Mouse (Mus musculus): ENCODE measurements around the gene Camk1d. TPM values are rescaled to one million over a fixed set of nuclear protein-coding genes. Genes with fewer than 3 reads are reported as not detected.
A peak's percentile ranks its signal among the peaks of the same experiment; 100 is the strongest.

The Camk1d gene
- polyA plus RNA-seq, 1 experiment from 2014 or later: 8.8 TPM

DNA sequence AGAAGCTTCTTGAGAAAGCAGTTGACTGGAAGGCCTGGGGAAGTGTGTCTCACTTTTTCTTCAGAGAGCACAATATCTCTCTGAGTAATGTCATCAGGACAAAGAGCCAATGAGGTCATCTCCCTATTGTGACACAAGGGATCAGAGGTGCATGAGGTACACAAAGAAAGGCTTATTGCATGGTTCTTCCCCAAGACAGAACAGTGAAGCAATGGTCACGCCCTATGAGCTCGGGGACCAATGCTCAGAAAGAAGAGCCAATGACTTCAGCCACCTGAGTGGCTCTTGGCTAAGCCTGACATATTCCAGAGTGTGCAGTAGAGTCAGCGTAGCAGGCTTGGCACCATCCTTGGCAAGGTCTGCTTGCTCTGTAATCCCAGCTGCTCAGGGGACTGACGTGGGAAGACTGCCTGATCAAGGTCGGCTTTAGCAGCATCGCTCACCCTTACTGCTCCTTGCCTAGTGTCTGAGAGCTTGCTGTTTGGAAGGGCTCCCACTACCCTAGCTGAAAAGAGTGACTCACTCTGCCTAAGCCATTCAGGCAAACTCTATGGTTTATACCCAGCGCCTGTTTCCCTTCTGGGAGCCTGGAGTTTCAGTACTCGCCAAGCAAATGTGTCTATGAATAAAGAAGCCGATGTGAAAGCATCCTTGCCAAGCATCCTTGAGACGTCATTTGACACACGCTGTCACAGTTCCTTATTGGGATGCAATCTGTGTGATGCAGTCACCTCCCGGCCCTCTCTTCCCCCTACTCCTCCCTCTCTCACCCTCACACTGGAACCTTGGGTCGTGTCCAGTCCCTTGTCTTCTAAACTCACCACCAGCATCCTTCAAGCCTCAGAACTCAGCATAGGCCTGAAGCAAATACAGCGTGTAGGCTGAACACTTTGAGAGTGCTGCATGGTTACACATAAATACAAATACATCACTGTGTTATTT lies 77.2 kb downstream of the Camk1d start:
- Histone ChIP-seq H3K36me3 (ENCODE audit: inconsistent target) (no peaks in the 10 kb centered on the region), H3K79me2 (ENCODE audit: inconsistent target) (peaks cover 29% of the 10 kb centered on the region; the same call in 1 of the 2 replicates), H3K27ac (no peak overlapping the region), H3K4me3 (ENCODE audit: inconsistent target) (no peak overlapping the region)
- 94% methylated on average over 14 of the region's 14 CpGs for WGBS (ENCODE audit: missing documents)

- 90% methylated on average over 6 of the region's 6 CpGs for WGBS (ENCODE audit: missing documents)
- Histone ChIP-seq H3K36me3 (ENCODE audit: inconsistent target) (no peaks in the 10 kb centered on the region), H3K4me3 (ENCODE audit: inconsistent target) (no peak overlapping the region), H3K79me2 (ENCODE audit: inconsistent target) (no peaks in the 10 kb centered on the region; the same call in 1 of the 2 replicates), H3K27ac (no peak overlapping the region)
Observed at GRCm38 (mm10) chr2:5632355-5632684, 82.0 kb downstream of the Camk1d start.

DNA sequence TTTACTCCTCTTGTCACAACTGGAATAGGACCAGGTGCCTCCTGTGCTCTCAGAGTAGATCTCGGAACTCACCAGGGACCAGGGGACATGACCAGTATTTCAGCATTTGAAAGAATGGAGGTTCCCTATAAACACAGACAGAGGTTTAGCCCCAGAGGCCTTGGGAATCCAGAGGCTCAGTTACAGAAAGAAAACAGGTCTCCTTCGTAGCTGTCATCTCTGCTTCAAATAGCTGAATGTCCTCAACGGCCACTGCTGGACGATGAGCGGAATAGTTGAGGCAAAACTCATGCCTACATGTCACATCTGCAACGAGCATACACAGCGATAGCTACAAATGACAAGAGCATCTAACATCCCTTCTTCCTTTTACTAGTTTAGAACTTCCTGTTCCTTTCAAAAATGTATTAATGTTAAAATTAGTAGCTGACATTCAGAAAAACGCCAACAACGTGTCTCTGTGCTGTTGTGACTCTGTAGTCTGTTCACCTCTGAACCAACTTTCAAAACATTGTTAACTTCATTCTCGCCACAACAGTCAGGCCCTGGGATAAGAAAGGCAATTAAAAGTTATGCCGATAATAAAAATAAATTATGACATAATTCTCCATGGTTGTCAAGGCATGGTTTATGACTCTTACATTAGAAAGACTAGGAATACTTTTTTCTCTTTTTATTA lies 82.5 kb downstream of the Camk1d start:
- WGBS (ENCODE audit: missing documents): 88% methylated on average over 11 of the region's 11 CpGs
- no peaks in the 10 kb centered on the region for H3K36me3 ChIP-seq (ENCODE audit: inconsistent target)
- H3K27ac ChIP-seq: no peak overlapping the region
- no peaks in the 10 kb centered on the region; the same call in 1 of the 2 replicates for H3K79me2 ChIP-seq (ENCODE audit: inconsistent target)
- no peak overlapping the region for H3K4me3 ChIP-seq (ENCODE audit: inconsistent target)

DNA sequence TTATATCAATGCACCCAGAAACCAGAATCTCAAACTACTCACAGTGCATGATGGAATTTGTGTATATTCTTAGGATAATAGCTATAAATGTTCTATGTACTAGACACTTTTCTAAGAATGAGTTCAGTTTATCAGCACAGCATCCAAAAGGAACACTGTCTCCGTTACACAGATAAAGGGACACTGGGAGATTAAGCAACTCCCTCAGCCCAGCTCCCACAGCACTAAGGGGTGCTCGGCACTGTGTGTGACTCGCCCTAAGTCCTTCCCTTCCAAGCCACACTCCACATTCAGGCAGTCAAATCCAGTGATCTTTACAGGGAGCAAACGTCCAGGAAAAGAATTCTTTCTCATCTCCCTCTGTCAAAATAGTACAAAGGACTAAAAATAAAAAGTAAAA lies 83.6 kb downstream of the Camk1d start:
- Histone ChIP-seq H3K79me2 (ENCODE audit: inconsistent target) (no peaks in the 10 kb centered on the region; the same call in 1 of the 2 replicates), H3K4me3 (ENCODE audit: inconsistent target) (no peak overlapping the region), H3K36me3 (ENCODE audit: inconsistent target) (no peaks in the 10 kb centered on the region), H3K27ac (no peak overlapping the region)
- 89% methylated on average over 4 of the region's 4 CpGs for WGBS (ENCODE audit: missing documents)

GRCm38 (mm10) chr2:5624379-5624778 lies 89.9 kb downstream of the Camk1d start:
- Histone ChIP-seq H3K79me2 (ENCODE audit: inconsistent target) (no peaks in the 10 kb centered on the region; the same call in 1 of the 2 replicates), H3K36me3 (ENCODE audit: inconsistent target) (no peaks in the 10 kb centered on the region), H3K4me3 (ENCODE audit: inconsistent target) (no peak overlapping the region), H3K27ac (no peak overlapping the region)
- WGBS (ENCODE audit: missing documents): 88% methylated on average over 4 of the region's 4 CpGs

- Histone ChIP-seq H3K36me3 (ENCODE audit: inconsistent target) (no peaks in the 10 kb centered on the region), H3K27ac (no peak overlapping the region), H3K79me2 (ENCODE audit: inconsistent target) (no peaks in the 10 kb centered on the region; the same call in 1 of the 2 replicates), H3K4me3 (ENCODE audit: inconsistent target) (no peak overlapping the region)
- WGBS (ENCODE audit: missing documents): 96% methylated on average over 8 of the region's 8 CpGs
Observed at GRCm38 (mm10) chr2:5618361-5618896, 95.9 kb downstream of the Camk1d start.

GRCm38 (mm10) chr2:5614896-5615295 lies 99.4 kb downstream of the Camk1d start:
- no peak overlapping the region for H3K4me3 ChIP-seq (ENCODE audit: inconsistent target)
- no peaks in the 10 kb centered on the region for H3K36me3 ChIP-seq (ENCODE audit: inconsistent target)
- peaks cover 25% of the 10 kb centered on the region; the same call in 1 of the 2 replicates for H3K79me2 ChIP-seq (ENCODE audit: inconsistent target)
- H3K27ac ChIP-seq: 0 out of 2 replicates have a peak overlapping the region, but pooled peaks have one; percentile 8
- 71% methylated on average over 3 of the region's 3 CpGs for WGBS (ENCODE audit: missing documents)

- WGBS (ENCODE audit: missing documents): 92% methylated on average over 2 of the region's 2 CpGs
- Histone ChIP-seq H3K4me3 (ENCODE audit: inconsistent target) (no peak overlapping the region), H3K36me3 (ENCODE audit: inconsistent target) (no peaks in the 10 kb centered on the region), H3K27ac (peak overlapping the region; percentile 35; the same call in 1 of the 2 replicates), H3K79me2 (ENCODE audit: inconsistent target) (peaks cover 25% of the 10 kb centered on the region; the same call in 1 of the 2 replicates)
Observed at GRCm38 (mm10) chr2:5614308-5614705, 100.0 kb downstream of the Camk1d start.

- no peak overlapping the region for H3K4me3 ChIP-seq (ENCODE audit: inconsistent target)
- H3K36me3 ChIP-seq (ENCODE audit: inconsistent target): no peaks in the 10 kb centered on the region
- 22% methylated on average over 12 of the region's 12 CpGs for WGBS (ENCODE audit: missing documents)
- peak overlapping the region; percentile 35 for H3K27ac ChIP-seq
- H3K79me2 ChIP-seq (ENCODE audit: inconsistent target): peaks cover 25% of the 10 kb centered on the region; the same call in 1 of the 2 replicates
Observed at GRCm38 (mm10) chr2:5613651-5614307, 100.5 kb downstream of the Camk1d start.

DNA sequence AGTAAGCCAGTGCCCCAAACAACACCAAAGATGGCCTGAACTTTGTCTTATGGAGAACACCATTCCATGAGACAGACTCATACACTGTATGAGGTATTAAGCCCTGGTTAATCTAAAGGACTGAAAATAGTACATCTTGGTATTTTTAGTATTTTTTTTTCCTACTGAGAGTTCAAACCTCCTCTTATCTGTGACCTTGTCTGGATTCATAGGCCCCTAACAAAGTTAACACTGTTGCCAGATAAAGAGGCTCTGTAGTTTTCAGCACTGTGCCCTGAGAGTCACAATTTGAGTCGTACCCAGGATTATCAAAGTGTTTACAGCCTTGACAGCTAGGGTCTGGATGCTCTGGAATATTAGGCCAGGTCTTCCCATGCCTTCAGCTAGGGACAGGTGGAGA lies 102.7 kb downstream of the Camk1d start:
- H3K4me3 ChIP-seq (ENCODE audit: inconsistent target): no peak overlapping the region
- no peak overlapping the region for H3K27ac ChIP-seq
- H3K79me2 ChIP-seq (ENCODE audit: inconsistent target): peaks cover 39% of the 10 kb centered on the region; the same call in 1 of the 2 replicates
- WGBS (ENCODE audit: missing documents): 94% methylated on average over 1 of the region's 1 CpGs
- no peaks in the 10 kb centered on the region for H3K36me3 ChIP-seq (ENCODE audit: inconsistent target)

GRCm38 (mm10) chr2:5610521-5610920 lies 103.8 kb downstream of the Camk1d start:
- peaks cover 39% of the 10 kb centered on the region; the same call in 1 of the 2 replicates for H3K79me2 ChIP-seq (ENCODE audit: inconsistent target)
- 94% methylated on average over 4 of the region's 4 CpGs for WGBS (ENCODE audit: missing documents)
- H3K36me3 ChIP-seq (ENCODE audit: inconsistent target): no peaks in the 10 kb centered on the region
- no peak overlapping the region for H3K27ac ChIP-seq
- H3K4me3 ChIP-seq (ENCODE audit: inconsistent target): no peak overlapping the region

- Histone ChIP-seq H3K27ac (no peak overlapping the region), H3K79me2 (ENCODE audit: inconsistent target) (peaks cover 37% of the 10 kb centered on the region; the same call in 1 of the 2 replicates), H3K4me3 (ENCODE audit: inconsistent target) (no peak overlapping the region), H3K36me3 (ENCODE audit: inconsistent target) (no peaks in the 10 kb centered on the region)
- WGBS (ENCODE audit: missing documents): 93% methylated on average over 11 of the region's 11 CpGs
Observed at GRCm38 (mm10) chr2:5607920-5608841, 106.1 kb downstream of the Camk1d start.

DNA sequence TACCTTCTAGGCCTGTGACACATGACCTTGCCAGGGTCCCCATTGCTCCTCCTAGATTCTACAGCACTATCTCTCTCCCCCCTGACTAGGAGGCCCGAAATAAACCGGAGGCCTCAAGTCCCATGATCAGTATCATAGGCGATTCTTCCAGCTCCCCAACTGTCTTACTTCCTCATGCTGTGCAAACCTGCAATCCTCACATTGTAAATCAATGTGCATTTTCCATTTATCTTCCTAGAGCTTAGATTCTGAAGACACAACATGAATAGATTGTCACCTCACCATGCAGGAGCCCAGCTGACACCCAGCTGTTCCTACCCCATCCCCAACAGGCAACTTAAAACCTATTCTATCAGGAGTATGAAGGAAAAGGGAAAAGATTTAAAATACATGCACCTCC lies 108.5 kb downstream of the Camk1d start:
- Histone ChIP-seq H3K4me3 (ENCODE audit: inconsistent target) (no peak overlapping the region), H3K27ac (no peak overlapping the region), H3K36me3 (ENCODE audit: inconsistent target) (no peaks in the 10 kb centered on the region), H3K79me2 (ENCODE audit: inconsistent target) (peaks cover 14% of the 10 kb centered on the region; the same call in 1 of the 2 replicates)
- 37% methylated on average over 3 of the region's 3 CpGs for WGBS (ENCODE audit: missing documents)

Data from macrophage (primary cell).